Mouse (Mus musculus): ENCODE results near the gene Fam122c.

Fam122c gene

DNA sequence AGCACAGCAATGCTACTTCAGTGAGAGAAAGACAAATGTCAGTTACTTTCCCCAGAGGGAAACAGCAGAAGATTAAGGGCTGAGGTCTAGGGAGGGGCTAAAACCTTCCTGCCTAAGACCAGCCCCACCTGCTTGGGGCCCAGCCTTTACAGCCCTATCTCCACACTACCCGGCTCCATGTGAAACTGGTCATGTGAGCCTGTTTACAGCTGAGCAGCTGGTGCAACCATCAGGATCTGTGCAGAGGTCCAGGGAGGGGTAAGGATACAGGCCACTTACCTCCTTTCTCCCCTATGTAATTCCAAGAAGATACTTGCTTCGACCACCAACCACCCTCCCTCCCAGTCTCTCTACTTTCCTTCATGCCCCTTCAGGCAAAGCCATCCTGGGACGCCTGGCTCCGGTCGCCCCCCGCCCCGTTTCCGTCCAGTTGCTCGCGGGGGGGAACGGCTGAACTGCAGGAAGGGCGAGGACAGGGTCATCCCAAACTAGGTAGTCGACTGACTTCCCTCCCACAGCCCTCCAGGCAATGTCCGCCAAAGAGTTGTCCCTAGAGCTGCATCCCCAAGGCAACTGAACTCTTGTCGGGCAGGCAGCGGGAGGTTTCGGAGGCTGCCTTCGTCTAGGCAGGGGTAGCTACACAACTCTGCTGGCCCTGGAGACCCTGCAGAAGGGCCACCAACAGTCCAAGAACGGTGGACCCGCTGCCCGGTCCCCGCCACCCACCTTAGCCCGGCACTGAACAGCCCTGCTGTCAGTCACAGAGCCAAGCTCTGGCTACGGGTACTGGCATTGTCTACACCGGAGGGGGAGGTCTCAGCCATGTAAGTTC, 96.5 kb downstream of the Fam122c start:
- intact Hi-C loops (cut with DNase I): no loop called here

DNA sequence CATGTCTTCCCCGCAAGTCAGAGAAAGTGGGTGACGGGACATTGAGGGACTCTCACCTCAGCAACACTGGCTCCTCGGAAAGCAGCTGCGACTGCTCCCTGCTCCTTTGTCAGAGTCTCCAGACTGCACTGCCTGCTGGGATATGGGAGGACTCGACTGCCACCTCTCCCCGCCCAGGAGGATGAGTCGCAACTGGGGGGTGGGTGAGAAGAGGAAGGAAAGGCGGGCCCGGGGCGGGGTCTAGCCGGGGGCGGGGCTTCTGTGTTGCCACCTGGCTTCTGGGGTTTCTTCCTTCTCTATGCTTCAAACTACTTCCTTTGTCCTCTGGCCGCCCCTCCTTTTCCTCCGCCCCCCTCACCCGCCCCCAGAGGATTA, 97.1 kb downstream of the Fam122c start, which contains the start of gene Mospd1:
Gene Mospd1, minus strand, starts transcription at position 137 of the 375 bp plus-strand sequence.
- intact Hi-C loops (cut with DNase I): no loop called here

All from adrenal gland (tissue).